Mouse (Mus musculus): ENCODE measurements around the gene Tlr8. TPM values are rescaled to one million over a fixed set of nuclear protein-coding genes. Genes with fewer than 3 reads are reported as not detected.
"Not testable (repeated sequence)": the region's sequence is repeated elsewhere in the genome, so short reads cannot be mapped to it uniquely, and the experiment has no call there.

Gene Tlr8
- 0.06 TPM in 1 of 2 replicates, not detected in the other for polyA plus RNA-seq (2015; fragmentation: Nextera tagmentation; extraction: Ambion mirVana)

GRCm38 (mm10) chrX:167264086-167264485 is at the start of gene Tlr8:
Tlr8 (minus strand) TSS chrX:167264329.
- H3K4me1 ChIP-seq (replicated peaks), result no peaks in the 10 kb centered on the region
- no peaks in the 10 kb centered on the region for H3K36me3 ChIP-seq
- no peak within 1 kb of the TSS for H3K4me3 ChIP-seq
- no peak within 1 kb of the TSS for H3K9ac ChIP-seq
- H3K27me3 ChIP-seq, result peaks cover 47% of the 10 kb centered on the region
- no peak for ATAC-seq (ENCODE audit: low read depth)
- 83% methylated on average over 4 of the region's 4 CpGs for WGBS
- no peak within 1 kb of the TSS for H3K4me2 ChIP-seq
- no peaks in the 10 kb centered on the region for H3K9me3 ChIP-seq
- H3K27ac ChIP-seq (replicated peaks), result no peak within 1 kb of the TSS

DNA sequence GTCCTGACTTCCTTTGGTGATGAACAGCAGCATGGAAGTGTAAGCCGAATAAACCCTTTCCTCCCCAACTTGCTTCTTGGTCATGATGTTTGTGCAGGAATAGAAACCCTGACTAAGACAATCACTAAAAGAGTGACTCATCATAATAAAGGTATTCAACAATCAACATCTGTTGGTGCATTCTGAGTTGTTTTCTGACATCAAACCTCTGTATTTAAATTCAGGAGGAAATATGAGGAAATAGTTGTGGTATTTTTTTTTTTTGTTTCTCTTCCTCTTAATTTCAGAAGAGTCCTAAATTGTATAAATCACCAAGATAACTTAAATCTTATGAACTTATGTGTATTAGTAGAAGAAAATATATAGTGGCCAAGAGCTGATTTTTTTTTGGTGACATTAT is 37.9 kb upstream of the Tlr8 start:
- H3K27ac ChIP-seq (replicated peaks); H3K4me1 ChIP-seq (replicated peaks); H3K4me3 ChIP-seq; H3K36me3 ChIP-seq; H3K9ac ChIP-seq; ATAC-seq (ENCODE audit: low read depth); H3K4me2 ChIP-seq; H3K9me3 ChIP-seq: not testable (repeated sequence)
- WGBS, result 91% methylated on average over 1 of the region's 1 CpGs
- H3K27me3 ChIP-seq, result peaks cover 15% of the 10 kb centered on the region

- no peaks in the 10 kb centered on the region for H3K4me1 ChIP-seq (replicated peaks)
- H3K9me3 ChIP-seq, result no peaks in the 10 kb centered on the region
- H3K27ac ChIP-seq (replicated peaks), result no peak overlapping the region
- no peak overlapping the region for H3K4me2 ChIP-seq
- H3K27me3 ChIP-seq, result peaks cover 10% of the 10 kb centered on the region
- no peak overlapping the region for H3K4me3 ChIP-seq
- no peak overlapping the region for H3K9ac ChIP-seq
- ATAC-seq (ENCODE audit: low read depth), result no peak
- 27% methylated on average over 9 of the region's 9 CpGs for WGBS
- H3K36me3 ChIP-seq, result no peaks in the 10 kb centered on the region
Observed at GRCm38 (mm10) chrX:167276953-167277352, 12.8 kb upstream of the Tlr8 start.

- Histone ChIP-seq H3K27me3 (peaks cover 10% of the 10 kb centered on the region), H3K36me3 (no peaks in the 10 kb centered on the region), H3K9ac (no peak overlapping the region), H3K27ac (replicated peaks) (no peak overlapping the region), H3K4me3 (no peak overlapping the region), H3K9me3 (no peaks in the 10 kb centered on the region), H3K4me2 (no peak overlapping the region), H3K4me1 (replicated peaks) (no peaks in the 10 kb centered on the region)
- WGBS, result 70% methylated on average over 10 of the region's 10 CpGs
- ATAC-seq (ENCODE audit: low read depth), result no peak
Observed at GRCm38 (mm10) chrX:167276551-167276950, 12.4 kb upstream of the Tlr8 start.

- H3K27ac ChIP-seq (replicated peaks), result no peak overlapping the region
- H3K4me2 ChIP-seq, result no peak overlapping the region
- 87% methylated on average over 4 of the region's 4 CpGs for WGBS
- no peaks in the 10 kb centered on the region for H3K36me3 ChIP-seq
- H3K4me3 ChIP-seq, result no peak overlapping the region
- H3K9me3 ChIP-seq, result no peaks in the 10 kb centered on the region
- peaks cover 48% of the 10 kb centered on the region for H3K27me3 ChIP-seq
- H3K9ac ChIP-seq, result no peak overlapping the region
- H3K4me1 ChIP-seq (replicated peaks), result no peaks in the 10 kb centered on the region
- ATAC-seq (ENCODE audit: low read depth), result no peak
Observed at GRCm38 (mm10) chrX:167263530-167263929, 599 bp downstream of the Tlr8 start.

GRCm38 (mm10) chrX:167241736-167242135 is 22.4 kb downstream of the Tlr8 start:
- H3K4me1 ChIP-seq (replicated peaks), result no peaks in the 10 kb centered on the region
- H3K9ac ChIP-seq, result no peak overlapping the region
- 94% methylated on average over 3 of the region's 3 CpGs for WGBS

DNA sequence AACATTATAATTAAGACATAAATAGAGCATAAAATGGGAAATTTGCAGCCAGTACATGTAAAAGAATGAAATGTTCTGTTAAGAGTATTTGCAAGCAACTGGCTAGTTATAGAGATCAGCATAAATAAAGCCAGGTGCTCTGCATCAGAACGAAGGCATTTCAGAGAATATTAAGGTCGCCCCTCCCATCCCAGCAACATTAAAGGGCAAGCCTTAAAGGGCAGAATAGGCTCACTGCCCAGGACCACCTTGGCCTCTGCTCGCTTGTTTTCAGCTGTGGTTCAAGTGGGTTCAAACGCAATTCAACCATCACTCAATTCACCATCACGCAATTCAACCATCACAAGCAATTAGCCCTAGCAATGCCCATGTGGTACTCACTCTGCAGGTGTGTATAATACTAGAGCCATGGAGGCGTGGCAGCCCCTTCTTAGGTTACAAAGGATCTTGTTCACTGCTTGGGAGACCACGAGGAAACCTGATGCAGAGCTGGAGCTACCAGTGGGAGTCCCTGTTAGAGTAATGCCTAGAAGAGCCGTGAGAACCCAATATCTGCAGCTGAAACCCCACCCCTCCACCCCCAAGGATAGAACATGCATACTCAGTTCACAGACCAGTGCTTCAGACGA is 24.7 kb downstream of the Tlr8 start:
- Histone ChIP-seq H3K4me2 (no peak overlapping the region), H3K36me3 (no peaks in the 10 kb centered on the region), H3K9me3 (no peaks in the 10 kb centered on the region), H3K4me1 (replicated peaks) (no peaks in the 10 kb centered on the region), H3K9ac (no peak overlapping the region), H3K4me3 (no peak overlapping the region), H3K27me3 (peaks cover 49% of the 10 kb centered on the region), H3K27ac (replicated peaks) (no peak overlapping the region)
- ATAC-seq (ENCODE audit: low read depth), result no peak
- 65% methylated on average over 9 of the region's 9 CpGs for WGBS

More at GRCm38 (mm10) chrX:167241736-167242135, 22.4 kb downstream of the Tlr8 start:
- peaks cover 46% of the 10 kb centered on the region for H3K27me3 ChIP-seq
- no peak overlapping the region for H3K27ac ChIP-seq (replicated peaks)
- no peak overlapping the region for H3K4me3 ChIP-seq
- H3K36me3 ChIP-seq, result no peaks in the 10 kb centered on the region
- no peak for ATAC-seq (ENCODE audit: low read depth)
- no peaks in the 10 kb centered on the region for H3K9me3 ChIP-seq
- no peak overlapping the region for H3K4me2 ChIP-seq

DNA sequence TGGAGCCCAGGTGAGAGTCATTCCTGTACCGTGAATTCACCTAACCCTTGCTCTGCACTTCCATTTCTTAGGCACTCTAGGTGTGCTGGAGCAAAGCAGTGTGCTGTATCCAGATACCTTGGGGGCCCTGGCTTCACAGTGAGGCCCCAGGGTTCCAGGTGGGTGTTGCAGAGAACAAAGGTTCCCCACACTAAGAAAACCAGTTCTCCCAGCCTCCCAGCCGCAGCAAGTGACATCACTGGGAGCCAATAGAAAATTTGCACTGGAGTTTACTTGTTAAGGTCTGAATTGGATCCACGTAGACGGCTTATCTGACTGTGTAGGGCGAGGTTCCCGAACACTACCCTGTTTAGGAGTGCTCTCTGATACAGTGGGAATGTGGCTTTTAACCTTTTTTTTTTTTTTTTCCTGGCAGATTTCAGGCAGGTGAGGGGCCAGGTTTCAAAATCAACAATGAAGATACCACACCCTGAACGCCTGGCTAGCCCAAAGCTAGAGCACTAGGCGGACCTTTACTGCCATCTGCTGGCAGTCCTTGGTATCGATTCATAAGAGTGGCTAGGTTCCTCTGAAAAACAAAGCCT is 30.9 kb downstream of the Tlr8 start:
- Histone ChIP-seq H3K27me3 (0 out of 2 replicates have a peak, but pooled peaks cover 15% of the 10 kb centered on the region), H3K4me2 (no peak overlapping the region), H3K4me1 (replicated peaks) (no peaks in the 10 kb centered on the region), H3K27ac (replicated peaks) (no peak overlapping the region), H3K9ac (no peak overlapping the region), H3K36me3 (no peaks in the 10 kb centered on the region), H3K4me3 (no peak overlapping the region), H3K9me3 (no peaks in the 10 kb centered on the region)
- WGBS, result 33% methylated on average over 9 of the region's 9 CpGs
- peak; percentile 79 for ATAC-seq (ENCODE audit: low read depth)

- 52% methylated on average over 8 of the region's 8 CpGs for WGBS
- no peaks in the 10 kb centered on the region for H3K4me1 ChIP-seq (replicated peaks)
- H3K27ac ChIP-seq (replicated peaks), result no peak overlapping the region
- no peaks in the 10 kb centered on the region for H3K36me3 ChIP-seq
- ATAC-seq (ENCODE audit: low read depth), result no peak
- H3K9me3 ChIP-seq, result no peaks in the 10 kb centered on the region
- no peak overlapping the region for H3K9ac ChIP-seq
- no peak overlapping the region for H3K4me3 ChIP-seq
- 0 out of 2 replicates have a peak, but pooled peaks cover 12% of the 10 kb centered on the region for H3K27me3 ChIP-seq
- H3K4me2 ChIP-seq, result no peak overlapping the region
Observed at GRCm38 (mm10) chrX:167231150-167231549, 33.0 kb downstream of the Tlr8 start.

GRCm38 (mm10) chrX:167229819-167230218 is 34.3 kb downstream of the Tlr8 start:
- no peak for ATAC-seq (ENCODE audit: low read depth)
- Histone ChIP-seq H3K27ac (replicated peaks) (no peak overlapping the region), H3K9ac (no peak overlapping the region), H3K9me3 (no peaks in the 10 kb centered on the region), H3K4me2 (no peak overlapping the region), H3K4me1 (replicated peaks) (no peaks in the 10 kb centered on the region), H3K4me3 (no peak overlapping the region), H3K27me3 (0 out of 2 replicates have a peak, but pooled peaks cover 12% of the 10 kb centered on the region), H3K36me3 (no peaks in the 10 kb centered on the region)
- 73% methylated on average over 1 of the region's 1 CpGs for WGBS

GRCm38 (mm10) chrX:167229206-167229605 is 34.9 kb downstream of the Tlr8 start:
- H3K9ac ChIP-seq, result no peak overlapping the region
- 0 out of 2 replicates have a peak, but pooled peaks cover 6% of the 10 kb centered on the region for H3K27me3 ChIP-seq
- no peak for ATAC-seq (ENCODE audit: low read depth)
- H3K9me3 ChIP-seq, result no peaks in the 10 kb centered on the region
- H3K4me3 ChIP-seq, result no peak overlapping the region
- no peaks in the 10 kb centered on the region for H3K36me3 ChIP-seq
- H3K27ac ChIP-seq (replicated peaks), result no peak overlapping the region
- 43% methylated on average over 6 of the region's 6 CpGs for WGBS
- no peak overlapping the region for H3K4me2 ChIP-seq
- no peaks in the 10 kb centered on the region for H3K4me1 ChIP-seq (replicated peaks)

GRCm38 (mm10) chrX:167227756-167228155 is 36.4 kb downstream of the Tlr8 start:
- no peaks in the 10 kb centered on the region for H3K9me3 ChIP-seq
- H3K36me3 ChIP-seq, result no peaks in the 10 kb centered on the region
- no peak overlapping the region for H3K9ac ChIP-seq
- 94% methylated on average over 6 of the region's 6 CpGs for WGBS
- H3K4me2 ChIP-seq, result no peak overlapping the region
- H3K27me3 ChIP-seq, result no peaks in the 10 kb centered on the region
- H3K4me1 ChIP-seq (replicated peaks), result no peaks in the 10 kb centered on the region
- no peak for ATAC-seq (ENCODE audit: low read depth)
- H3K4me3 ChIP-seq, result no peak overlapping the region
- H3K27ac ChIP-seq (replicated peaks), result no peak overlapping the region

- WGBS, result 80% methylated on average over 7 of the region's 7 CpGs
- H3K4me1 ChIP-seq (replicated peaks), result no peaks in the 10 kb centered on the region
- H3K9me3 ChIP-seq, result no peaks in the 10 kb centered on the region
- no peaks in the 10 kb centered on the region for H3K27me3 ChIP-seq
- no peak overlapping the region for H3K4me3 ChIP-seq
- no peak overlapping the region for H3K4me2 ChIP-seq
- H3K27ac ChIP-seq (replicated peaks), result no peak overlapping the region
- no peaks in the 10 kb centered on the region for H3K36me3 ChIP-seq
- no peak for ATAC-seq (ENCODE audit: low read depth)
- H3K9ac ChIP-seq, result no peak overlapping the region
Observed at GRCm38 (mm10) chrX:167227138-167227537, 37.0 kb downstream of the Tlr8 start.

All from neural tube, embryonic 13.5 days (tissue).